Mouse (Mus musculus): ENCODE measurements at regions not wholly inside any gene's neighbourhood (a gene's known extent, or its start where the extent isn't known, plus 50 kb on each side); places are given as distances from the start of the nearest gene placed in this dataset.

GRCm38 (mm10) chr11:71404361-71404760 is 173.8 kb upstream of the Nlrp1b start:
- no peak for TF ChIP-seq CTCF (IDR thresholded peaks at IDR 0.05; ENCODE audit: low read depth, low read length)
- TF ChIP-seq POLR2A (IDR thresholded peaks at IDR 0.05; ENCODE audit: extremely low read depth, insufficient read depth, low read length), result no peak

Measured in liver, adult 2 months (tissue).